ENCODE assay signal across 26 mouse cellular contexts in genomic region chr2:128218961-128219360, GRCm38 (mm10).
"Had no signal": no experiment of that assay in that cellular context is flagged by ENCODE, and none has a peak within 500 bp of the region (broad histone marks: within the 10 kb centered on the region; RNA-seq: fewer than 3 reads in every experiment).

No protein-coding gene starts in this region.

- DNase-seq: gastrocnemius, postnatal 14 days; gastrocnemius, postnatal 36 days; heart, adult 11 months; heart, adult 2 months; heart, postnatal 14 days; heart, postnatal 36 days; kidney, adult 11 months; kidney, adult 2 months; kidney, adult 9 months; kidney, postnatal 14 days; kidney, postnatal 36 days; layer of hippocampus, postnatal 36 days; left cerebral cortex, postnatal 4 days had no signal

- H3K27ac ChIP-seq: heart, adult 2 months; heart, embryonic 13.5 days; heart, embryonic 15.5 days; hindbrain, embryonic 13.5 days; hindbrain, embryonic 15.5 days; hindbrain, postnatal 0 days; kidney, embryonic 15.5 days; kidney, postnatal 0 days; limb, embryonic 13.5 days; limb, embryonic 15.5 days; liver, embryonic 12.5 days; liver, embryonic 14.5 days had no signal

- H3K4me3 ChIP-seq: heart, adult 2 months; heart, embryonic 13.5 days; heart, embryonic 15.5 days; hindbrain, embryonic 13.5 days; hindbrain, embryonic 15.5 days; kidney, embryonic 15.5 days; limb, embryonic 13.5 days; limb, embryonic 15.5 days; liver, embryonic 12.5 days had no signal

- H3K27me3 ChIP-seq: heart, embryonic 13.5 days; heart, embryonic 15.5 days; hindbrain, embryonic 13.5 days; hindbrain, embryonic 15.5 days; limb, embryonic 13.5 days; limb, embryonic 15.5 days; liver, embryonic 12.5 days had no signal

- H3K4me2 ChIP-seq: heart, embryonic 11.5 days; heart, embryonic 13.5 days; heart, embryonic 15.5 days; hindbrain, embryonic 13.5 days; hindbrain, embryonic 15.5 days; kidney, embryonic 15.5 days; limb, embryonic 13.5 days; limb, embryonic 15.5 days; liver, embryonic 12.5 days had no signal

- ATAC-seq: hindbrain, postnatal 0 days; intestine, embryonic 16.5 days; liver, embryonic 12.5 days had no signal

- H3K9me3 ChIP-seq: heart, embryonic 15.5 days; hindbrain, embryonic 13.5 days; hindbrain, embryonic 15.5 days; kidney, embryonic 15.5 days; limb, embryonic 13.5 days; limb, embryonic 15.5 days; liver, embryonic 12.5 days had no signal

- H3K4me1 ChIP-seq: heart, embryonic 15.5 days; hindbrain, embryonic 13.5 days; hindbrain, embryonic 15.5 days had no signal

- H3K36me3 ChIP-seq: heart, embryonic 13.5 days; heart, embryonic 15.5 days; hindbrain, embryonic 13.5 days; hindbrain, embryonic 15.5 days; kidney, embryonic 15.5 days; limb, embryonic 13.5 days; limb, embryonic 15.5 days; liver, embryonic 12.5 days had no signal

- H3K9ac ChIP-seq: heart, embryonic 13.5 days; heart, embryonic 15.5 days; hindbrain, embryonic 13.5 days; hindbrain, embryonic 15.5 days; kidney, embryonic 15.5 days; limb, embryonic 13.5 days; limb, embryonic 15.5 days; liver, embryonic 12.5 days; liver, embryonic 14.5 days had no signal
